Mouse (Mus musculus): ENCODE measurements around the gene Ccdc190.

GRCm38 (mm10) chr1:169897916-169898315 is 30.5 kb upstream of the Ccdc190 start:
- TF ChIP-seq CTCF (conservative IDR thresholded peaks at IDR 0.05 in 1 of 2, IDR thresholded peaks at IDR 0.05 in 1 of 2; ENCODE audit: low read depth in 2 of 2, low read length in 2 of 2) (no peak), POLR2A (IDR thresholded peaks at IDR 0.05; ENCODE audit: low read depth, low read length) (no peak), MYC (IDR thresholded peaks at IDR 0.05; ENCODE audit: low read depth, low read length) (no peak), UBTF (IDR thresholded peaks at IDR 0.05; ENCODE audit: low read depth, low read length) (no peak), EP300 (IDR thresholded peaks at IDR 0.05; ENCODE audit: low read length) (no peak), POLR2AphosphoS2 (IDR thresholded peaks at IDR 0.05; ENCODE audit: low read depth, low read length) (no peak)

Data from CH12.LX (cell line).